Mouse (Mus musculus): Measurements from ENCODE around the gene Ahnak2.
"Not testable (repeated sequence)": the region's sequence is repeated elsewhere in the genome, so short reads cannot be mapped to it uniquely, and the experiment has no call there.

Ahnak2 gene

DNA sequence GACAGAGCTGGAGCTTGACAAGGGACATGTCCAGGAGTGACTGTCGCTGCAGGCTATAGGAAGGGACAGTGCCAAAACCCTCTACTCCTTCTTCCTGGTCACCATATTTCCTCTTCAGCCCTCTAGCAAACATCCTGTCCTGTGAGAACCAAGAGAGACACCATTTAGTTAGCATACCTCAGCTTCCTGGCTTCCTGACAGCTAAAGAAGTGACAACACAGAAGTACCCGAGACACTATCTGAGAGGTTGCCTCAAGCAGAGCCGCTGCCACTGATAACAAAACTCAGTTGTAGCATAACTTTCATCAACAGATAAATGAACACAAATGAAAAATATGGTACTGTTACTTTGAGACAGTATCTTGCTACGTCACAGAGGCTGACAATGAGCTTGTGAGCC, 19.5 kb upstream of the Ahnak2 start:
- no peak for DNase-seq (ENCODE audit: low read depth in 1 of 2, low spot score in 2 of 2)

DNA sequence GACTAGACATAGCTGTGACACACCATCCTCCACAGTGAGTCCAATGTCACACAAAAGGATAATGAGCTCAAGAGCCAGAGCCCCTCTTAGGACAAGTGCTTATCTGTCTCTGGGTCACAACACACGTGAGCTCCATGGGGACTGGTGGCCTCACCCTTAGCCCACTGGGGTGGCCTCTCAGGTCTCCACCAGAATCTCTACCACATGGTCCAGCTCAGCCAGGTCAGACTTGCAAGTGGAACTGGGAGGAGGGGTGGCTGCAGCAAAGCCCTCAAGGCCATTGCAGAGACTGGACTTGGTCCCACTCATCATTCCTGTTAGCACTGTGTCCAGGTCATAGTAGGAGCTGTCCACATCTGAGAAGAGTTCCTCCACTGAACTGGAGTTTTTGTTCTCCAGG, 18.8 kb upstream of the Ahnak2 start:
- no peak for DNase-seq (ENCODE audit: low read depth in 1 of 2, low spot score in 2 of 2)

DNA sequence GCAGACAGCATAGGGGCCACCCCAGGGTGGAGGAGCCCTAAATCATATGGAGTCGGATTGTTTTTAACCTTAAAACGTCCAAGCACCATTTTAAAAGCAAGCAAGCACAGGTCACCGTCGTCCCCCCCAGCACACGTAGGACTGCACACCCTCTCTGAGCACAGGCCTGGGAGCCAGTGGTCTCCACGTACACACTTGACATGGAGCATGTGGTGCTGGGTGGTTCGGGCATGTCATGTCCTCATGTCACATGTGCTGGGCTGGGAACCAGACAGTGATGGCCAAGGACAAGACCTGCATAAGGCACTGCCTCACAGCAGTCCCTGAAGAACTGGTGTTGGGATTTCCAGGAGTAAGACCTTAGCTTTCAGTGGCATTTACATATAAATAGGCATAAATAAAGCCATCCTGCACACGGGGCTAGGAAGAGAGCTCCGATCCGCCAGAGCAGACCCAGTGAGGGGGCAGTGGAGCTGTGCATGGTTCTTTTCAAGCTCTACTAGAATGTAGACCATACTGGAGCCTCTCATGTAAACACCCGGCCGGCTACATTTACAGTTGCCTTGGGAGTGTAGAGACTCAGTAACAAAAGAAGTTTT, 18.0 kb upstream of the Ahnak2 start:
- no peak for DNase-seq (ENCODE audit: low read depth in 1 of 2, low spot score in 2 of 2)

DNA sequence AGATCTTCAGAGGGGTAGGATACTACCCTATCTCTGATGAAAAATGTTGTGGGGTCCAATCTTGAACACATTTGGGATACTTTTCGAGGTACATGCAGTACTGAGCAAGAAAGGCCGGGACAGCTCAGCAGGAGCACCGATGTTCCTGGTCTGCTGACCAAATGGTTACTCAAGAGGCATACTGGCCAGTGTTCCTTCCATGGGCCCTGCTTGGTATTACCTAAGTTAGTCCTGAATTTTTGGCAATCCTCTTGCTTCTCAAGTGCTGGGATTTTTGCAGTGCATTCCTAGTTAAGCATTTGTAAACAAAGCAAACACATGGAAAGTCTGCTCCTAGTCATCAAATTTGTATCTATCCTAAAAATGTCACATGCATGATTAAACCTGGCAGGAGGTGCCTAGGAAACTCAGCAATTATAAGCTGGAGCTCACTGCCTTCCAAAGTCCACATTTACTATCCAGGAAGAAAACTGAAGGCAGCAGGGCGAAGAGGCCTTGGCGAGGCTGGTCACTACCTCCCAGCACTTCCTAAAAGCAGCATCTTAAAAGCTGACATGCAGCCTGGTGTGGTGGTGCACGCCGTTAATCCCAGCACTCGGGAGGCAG, 16.7 kb upstream of the Ahnak2 start:
- DNase-seq (ENCODE audit: low read depth in 1 of 2, low spot score in 2 of 2): no peak

DNA sequence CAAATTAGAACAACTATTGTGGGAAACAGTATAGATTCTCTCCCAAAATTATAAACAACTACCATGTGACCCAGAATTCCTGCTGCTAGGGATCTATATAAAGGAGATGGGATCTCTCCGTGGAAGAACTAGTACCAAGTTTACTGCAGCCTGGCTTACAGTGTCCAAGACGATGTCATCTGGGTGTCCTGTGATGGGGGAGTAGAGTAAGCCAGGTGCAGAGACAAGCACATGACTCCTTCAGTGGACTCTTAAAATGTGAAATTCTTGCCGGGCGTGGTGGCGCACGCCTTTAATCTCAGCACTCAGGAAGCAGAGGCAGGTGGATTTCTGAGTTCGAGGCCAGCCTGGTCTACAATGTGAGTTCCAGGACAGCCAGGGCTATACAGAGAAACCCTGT, 14.4 kb upstream of the Ahnak2 start:
- DNase-seq (ENCODE audit: low read depth in 1 of 2, low spot score in 2 of 2): not testable (repeated sequence)

- DNase-seq (ENCODE audit: low read depth in 1 of 2, low spot score in 2 of 2): peak in 1 of 2 experiments; percentile 34
Observed at GRCm38 (mm10) chr12:112816294-112816693, 13.8 kb upstream of the Ahnak2 start.

DNA sequence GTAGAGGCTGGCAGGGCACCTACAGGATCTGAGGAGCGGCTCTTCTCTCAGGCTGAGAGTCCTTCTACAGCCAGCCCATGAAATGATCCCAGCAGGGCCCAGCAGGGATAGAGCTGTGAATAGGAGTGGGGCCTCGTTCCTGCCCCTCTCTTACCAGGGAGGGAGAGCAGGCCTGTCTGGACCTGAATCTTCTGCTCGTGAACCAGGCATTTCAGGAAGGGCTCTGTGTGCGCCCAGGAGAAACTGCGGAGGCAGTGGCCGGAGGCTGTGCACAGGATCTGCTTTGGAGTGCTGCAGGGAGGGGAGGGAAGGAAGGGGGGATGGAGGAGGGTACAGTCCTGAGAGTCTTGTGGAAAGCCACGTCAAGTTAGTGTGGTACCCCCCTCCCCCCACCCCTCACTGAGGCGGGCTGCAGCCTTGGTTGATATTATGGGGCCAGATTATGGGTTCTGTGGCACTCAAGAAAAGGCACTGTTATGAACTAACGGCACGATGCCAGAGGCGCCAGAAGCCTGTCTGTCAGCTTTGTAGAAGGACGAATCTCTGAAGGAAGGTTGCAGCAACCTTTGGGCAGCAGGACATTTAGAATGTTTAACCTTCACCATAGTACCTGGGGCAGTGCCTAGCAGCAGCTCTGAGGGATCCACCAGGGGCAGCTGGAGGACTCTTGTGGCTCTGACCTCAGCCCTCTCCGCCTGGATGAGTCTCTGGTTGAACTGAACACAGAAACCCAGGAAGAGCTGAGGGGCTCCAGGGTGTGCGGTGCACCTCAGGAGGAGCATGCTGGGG, 12.4 kb upstream of the Ahnak2 start:
- no peak for DNase-seq (ENCODE audit: low read depth in 1 of 2, low spot score in 2 of 2)

- DNase-seq (ENCODE audit: low read depth in 1 of 2, low spot score in 2 of 2): no peak
Observed at GRCm38 (mm10) chr12:112813370-112813769, 10.9 kb upstream of the Ahnak2 start.

- DNase-seq (ENCODE audit: low read depth in 1 of 2, low spot score in 2 of 2): no peak
Observed at GRCm38 (mm10) chr12:112810092-112810885, 7.8 kb upstream of the Ahnak2 start.

- DNase-seq (ENCODE audit: low read depth in 1 of 2, low spot score in 2 of 2): no peak
Observed at GRCm38 (mm10) chr12:112809641-112810040, 7.2 kb upstream of the Ahnak2 start.

- DNase-seq (ENCODE audit: low read depth in 1 of 2, low spot score in 2 of 2): peak; percentile 64 to 78
Observed at GRCm38 (mm10) chr12:112808587-112809364, 6.3 kb upstream of the Ahnak2 start, which contains the start of gene Clba1. Gene Clba1, plus strand, starts transcription at chr12:112808937.

DNA sequence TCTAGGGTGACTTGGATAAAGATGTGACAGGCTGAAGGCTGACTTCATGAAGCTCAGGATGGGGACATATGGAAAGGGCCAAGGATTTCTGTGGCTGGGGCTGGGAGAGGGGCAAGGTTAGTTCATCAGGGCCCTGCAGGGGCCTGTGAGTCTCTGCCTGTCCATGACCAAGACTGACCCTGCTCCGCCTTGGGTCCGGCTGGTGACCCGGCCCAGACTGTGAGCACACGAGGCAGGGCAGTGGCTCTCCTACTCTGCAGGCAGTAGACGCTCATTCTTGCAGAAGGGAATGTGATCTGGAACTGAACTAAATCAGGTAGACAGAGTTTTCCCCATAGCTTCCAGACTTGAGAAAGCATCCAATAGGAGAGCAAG, 5.7 kb upstream of the Ahnak2 start:
- DNase-seq (ENCODE audit: low read depth in 1 of 2, low spot score in 2 of 2): no peak

GRCm38 (mm10) chr12:112807796-112808195, 5.3 kb upstream of the Ahnak2 start:
- DNase-seq (ENCODE audit: low read depth in 1 of 2, low spot score in 2 of 2): no peak

GRCm38 (mm10) chr12:112806044-112806443, 3.6 kb upstream of the Ahnak2 start:
- DNase-seq (ENCODE audit: low read depth in 1 of 2, low spot score in 2 of 2): no peak

GRCm38 (mm10) chr12:112804046-112804445, 1.6 kb upstream of the Ahnak2 start:
- no peak for DNase-seq (ENCODE audit: low read depth in 1 of 2, low spot score in 2 of 2)

DNA sequence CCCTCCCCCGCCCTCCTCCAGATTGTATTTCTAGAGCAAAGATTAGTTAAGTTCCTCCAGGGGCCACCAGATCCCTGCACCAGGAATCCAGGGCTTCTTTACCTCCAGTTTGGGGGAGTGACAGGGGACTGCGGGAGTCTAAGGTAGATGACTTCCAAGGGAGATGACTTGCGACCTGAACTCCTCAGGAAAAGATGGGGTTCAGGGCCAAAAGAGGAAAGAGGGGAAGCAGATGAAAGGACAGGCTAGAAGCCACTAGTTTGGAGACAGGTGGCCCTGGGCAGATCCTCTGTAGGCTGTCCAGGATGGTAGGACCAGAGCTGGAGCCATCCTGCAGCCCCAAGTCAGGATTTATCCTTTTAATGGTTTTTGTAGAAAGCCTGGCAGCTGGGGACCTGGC, 460 bp upstream of the Ahnak2 start:
- DNase-seq (ENCODE audit: low read depth in 1 of 2, low spot score in 2 of 2): no peak

DNA sequence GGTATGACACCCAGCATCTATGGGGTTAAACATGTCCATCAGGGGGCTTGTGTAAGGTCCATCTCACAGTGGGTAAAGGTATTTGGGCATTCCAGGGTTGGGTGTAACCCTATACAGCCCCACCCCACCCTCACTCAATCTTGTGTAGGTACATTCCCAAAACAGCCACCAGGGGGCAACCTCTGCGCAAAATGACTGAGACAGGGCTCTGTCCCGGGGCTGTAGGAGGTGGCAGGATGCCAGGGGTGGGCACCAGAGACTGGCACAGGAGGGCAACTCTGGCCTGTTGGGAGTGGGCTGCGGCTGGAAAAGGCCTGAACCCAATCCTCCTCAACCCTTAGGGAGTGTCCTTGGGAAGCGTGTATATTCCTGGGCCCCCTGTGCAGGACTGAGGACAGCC, 2.0 kb downstream of the Ahnak2 start:
- DNase-seq (ENCODE audit: low read depth in 1 of 2, low spot score in 2 of 2): peak; percentile 27 to 69

DNA sequence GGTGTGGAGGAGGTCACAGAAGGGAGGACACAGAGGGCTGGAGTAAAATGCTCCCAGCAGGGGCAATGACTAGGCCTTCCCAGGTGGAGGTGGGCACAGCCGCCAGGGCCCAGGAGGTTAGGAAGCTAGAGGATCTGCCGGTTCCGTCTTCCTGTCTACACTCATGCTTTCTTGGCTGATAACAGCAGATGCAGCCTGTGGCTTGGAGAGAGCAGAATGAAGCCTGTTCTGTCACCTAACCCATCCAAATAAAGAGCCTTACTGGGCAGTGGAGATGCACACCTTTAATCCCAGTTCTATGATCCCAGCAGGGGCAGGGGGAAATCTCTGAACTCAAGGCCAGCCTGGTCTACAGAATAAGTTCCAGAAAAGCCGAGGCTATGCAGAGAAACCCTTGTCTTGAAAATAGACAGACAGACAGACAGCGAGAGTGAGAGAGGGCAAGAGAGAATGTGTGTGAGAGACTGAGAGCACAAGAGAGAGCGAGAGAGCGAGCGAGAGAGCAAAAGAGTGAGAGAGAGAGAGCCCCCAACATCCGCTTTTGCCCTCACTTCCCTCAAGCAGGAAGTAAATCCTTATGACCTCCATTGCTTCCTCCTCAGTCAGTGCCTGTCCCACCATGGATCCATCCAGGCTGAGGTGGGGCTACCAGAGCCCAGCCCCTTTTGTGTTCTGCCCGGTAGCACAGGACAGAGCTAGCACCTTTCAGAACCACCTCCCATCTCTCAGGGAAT, 3.1 kb downstream of the Ahnak2 start:
- DNase-seq (ENCODE audit: low read depth in 1 of 2, low spot score in 2 of 2): no peak

DNA sequence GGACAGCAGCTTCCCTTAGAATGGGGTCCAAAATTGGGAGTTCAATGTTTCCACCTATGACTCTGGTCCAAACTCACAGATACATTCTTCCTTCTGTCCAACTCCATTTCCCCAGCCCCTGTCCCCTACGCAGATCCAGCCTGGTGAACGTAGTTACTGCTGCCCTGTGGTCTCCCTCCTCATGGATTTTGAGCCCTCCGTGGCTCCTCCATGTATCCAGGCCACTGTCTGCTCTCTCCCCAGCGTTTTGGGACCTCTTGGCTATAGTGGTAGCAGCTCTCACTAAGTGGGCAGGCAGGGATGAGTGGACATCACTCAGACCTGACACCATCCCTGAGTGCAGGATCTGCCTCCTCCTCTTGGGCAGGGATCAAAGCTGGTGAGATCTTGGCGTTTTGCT, 3.7 kb downstream of the Ahnak2 start:
- DNase-seq (ENCODE audit: low read depth in 1 of 2, low spot score in 2 of 2): no peak

GRCm38 (mm10) chr12:112798332-112798681, 4.2 kb downstream of the Ahnak2 start:
- DNase-seq (ENCODE audit: low read depth in 1 of 2, low spot score in 2 of 2): no peak
